Mouse (Mus musculus): ENCODE data around the gene Myo18a. TPM values are rescaled to one million over a fixed set of nuclear protein-coding genes. Genes with fewer than 3 reads are reported as not detected.

The Myo18a gene
- polyA plus RNA-seq, 1 experiment from 2014 or later: 29.9 TPM

- Histone ChIP-seq H3K27me3 (replicated peaks) (no peaks in the 10 kb centered on the region), H3K4me3 (replicated peaks) (no peak within 1 kb of the TSS), H3K4me1 (peaks cover 63% of the 10 kb centered on the region), H3K36me3 (no peaks in the 10 kb centered on the region), H3K4me2 (no peak within 1 kb of the TSS), H3K27ac (peak within 1 kb of the TSS; percentile 84), H3K9ac (no peak within 1 kb of the TSS), H3K9me3 (no peaks in the 10 kb centered on the region)
- no peak for ATAC-seq (ENCODE audit: insufficient read depth, low FRiP score, low read depth)
- 72% methylated on average over 5 of the region's 5 CpGs for WGBS
Measured at GRCm38 (mm10) chr11:77787707-77788106, 24.7 kb downstream of the Myo18a start, which contains the start of gene Gm10277. Gene Gm10277 (minus strand): TSS chr11:77787747.

- no peak for ATAC-seq (ENCODE audit: insufficient read depth, low FRiP score, low read depth)
- Histone ChIP-seq H3K9ac (no peak overlapping the region), H3K4me3 (replicated peaks) (no peak overlapping the region), H3K27me3 (replicated peaks) (no peaks in the 10 kb centered on the region), H3K36me3 (no peaks in the 10 kb centered on the region), H3K9me3 (no peaks in the 10 kb centered on the region), H3K4me1 (peaks cover 46% of the 10 kb centered on the region), H3K4me2 (no peak overlapping the region), H3K27ac (no peak overlapping the region)
- WGBS: 78% methylated on average over 5 of the region's 5 CpGs
Measured at GRCm38 (mm10) chr11:77789512-77789911, 26.5 kb downstream of the Myo18a start.

DNA sequence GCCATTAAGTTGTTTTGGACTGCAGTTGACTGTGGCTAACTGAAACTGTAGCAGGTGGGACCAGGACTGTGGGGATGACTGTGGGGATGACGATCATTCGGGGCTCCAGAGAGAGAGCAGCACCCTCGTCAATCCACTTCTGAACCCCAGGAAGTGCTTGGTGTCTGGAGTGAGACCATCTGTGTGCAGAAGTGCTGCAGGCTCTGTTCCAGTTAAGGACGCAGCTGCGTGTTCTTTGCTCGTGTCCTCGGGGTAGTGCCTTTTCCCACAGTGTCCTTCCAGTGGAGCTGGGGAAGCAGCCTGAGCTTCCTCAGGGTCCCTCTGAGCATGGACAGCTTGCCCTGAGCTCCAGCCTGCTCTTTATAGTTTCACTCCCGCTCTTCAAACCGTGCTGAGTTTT, 27.2 kb downstream of the Myo18a start:
- H3K36me3 ChIP-seq: no peaks in the 10 kb centered on the region
- no peak for ATAC-seq (ENCODE audit: insufficient read depth, low FRiP score, low read depth)
- peak overlapping the region; percentile 78 for H3K27ac ChIP-seq
- H3K4me1 ChIP-seq: peaks cover 38% of the 10 kb centered on the region
- 34% methylated on average over 9 of the region's 9 CpGs for WGBS
- H3K9me3 ChIP-seq: no peaks in the 10 kb centered on the region
- H3K9ac ChIP-seq: no peak overlapping the region; the same call in 1 of the 2 replicates
- no peak overlapping the region for H3K4me3 ChIP-seq (replicated peaks)
- H3K27me3 ChIP-seq (replicated peaks): no peaks in the 10 kb centered on the region
- H3K4me2 ChIP-seq: no peak overlapping the region

DNA sequence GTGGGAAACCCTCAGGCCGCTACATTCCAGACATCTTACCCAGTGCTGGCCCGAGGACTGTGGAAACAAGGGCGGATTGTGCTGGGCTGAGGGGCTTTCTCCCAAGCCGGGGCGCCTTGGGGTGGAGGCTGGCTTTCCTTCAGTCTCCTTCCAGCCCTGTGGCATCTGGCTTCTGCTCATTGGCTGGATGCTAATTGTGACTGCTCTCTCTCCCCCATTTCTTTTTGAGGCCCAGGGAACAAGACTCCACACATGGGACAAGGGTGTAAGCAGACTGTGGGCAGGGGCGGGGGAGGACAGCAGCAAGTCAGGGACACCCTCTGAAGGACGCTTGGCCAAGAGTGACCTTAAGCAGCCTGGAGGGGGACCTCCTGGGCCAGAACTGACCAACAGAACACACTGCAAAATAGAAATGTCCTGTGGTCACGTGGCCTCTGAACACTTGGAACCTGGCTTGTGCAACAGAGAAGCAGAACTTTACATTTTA, 28.2 kb downstream of the Myo18a start:
- no peak overlapping the region for H3K4me2 ChIP-seq
- peak; percentile 9; the same call in 1 of the 2 replicates for ATAC-seq (ENCODE audit: insufficient read depth, low FRiP score, low read depth)
- no peaks in the 10 kb centered on the region for H3K9me3 ChIP-seq
- H3K27ac ChIP-seq: peak overlapping the region; percentile 78
- H3K4me1 ChIP-seq: peaks cover 29% of the 10 kb centered on the region
- no peaks in the 10 kb centered on the region for H3K27me3 ChIP-seq (replicated peaks)
- 0 out of 2 replicates have a peak overlapping the region, but pooled peaks have one; percentile 4 for H3K9ac ChIP-seq
- no peak overlapping the region for H3K4me3 ChIP-seq (replicated peaks)
- H3K36me3 ChIP-seq: no peaks in the 10 kb centered on the region
- WGBS: 39% methylated on average over 8 of the region's 8 CpGs

DNA sequence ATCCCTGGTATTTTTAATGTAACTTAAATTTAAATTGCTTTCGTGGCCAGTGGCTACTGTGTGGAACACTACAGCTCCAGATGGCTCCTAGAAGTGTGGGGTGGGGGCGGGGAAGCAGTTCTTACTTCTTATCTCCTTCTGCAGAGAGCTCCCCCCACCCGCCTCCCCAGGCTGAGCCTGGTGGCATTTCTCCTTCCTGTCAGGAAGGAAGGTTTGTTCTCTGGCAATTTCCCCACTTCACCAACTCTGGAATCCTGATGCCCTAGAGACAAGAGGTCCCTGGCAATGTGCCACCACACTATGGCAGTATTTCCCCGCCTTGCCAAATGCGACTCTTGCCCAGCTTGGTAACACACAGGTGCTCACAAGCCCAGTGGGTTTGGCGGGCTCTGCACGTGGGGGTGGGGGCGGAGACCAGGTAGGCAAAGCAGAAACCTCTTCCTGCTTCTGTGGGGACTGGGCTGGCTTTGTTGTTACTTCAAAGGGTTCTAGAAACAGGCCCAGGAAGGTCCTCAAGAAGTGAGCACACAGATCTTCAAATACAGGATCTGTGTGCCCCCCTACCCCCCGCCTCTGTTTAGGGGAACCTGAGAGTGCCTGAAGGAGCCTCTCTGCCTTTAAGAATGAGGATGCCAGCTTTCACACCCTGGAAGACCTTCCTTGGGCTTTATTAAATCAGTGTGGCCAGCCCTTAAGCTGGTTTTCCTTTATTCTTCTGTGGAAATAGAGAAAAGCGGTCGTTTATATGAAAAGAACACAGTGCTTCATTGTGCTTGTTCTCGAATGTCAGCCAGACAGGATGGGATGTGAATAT, 28.9 kb downstream of the Myo18a start:
- no peak overlapping the region for H3K9ac ChIP-seq
- H3K4me1 ChIP-seq: peaks cover 24% of the 10 kb centered on the region
- no peaks in the 10 kb centered on the region for H3K9me3 ChIP-seq
- peak overlapping the region; percentile 78 for H3K27ac ChIP-seq
- H3K4me2 ChIP-seq: no peak overlapping the region
- no peaks in the 10 kb centered on the region for H3K27me3 ChIP-seq (replicated peaks)
- ATAC-seq (ENCODE audit: insufficient read depth, low FRiP score, low read depth): peak; percentile 29; the same call in 1 of the 2 replicates
- WGBS: 44% methylated on average over 12 of the region's 12 CpGs
- no peak overlapping the region for H3K4me3 ChIP-seq (replicated peaks)
- H3K36me3 ChIP-seq: no peaks in the 10 kb centered on the region

DNA sequence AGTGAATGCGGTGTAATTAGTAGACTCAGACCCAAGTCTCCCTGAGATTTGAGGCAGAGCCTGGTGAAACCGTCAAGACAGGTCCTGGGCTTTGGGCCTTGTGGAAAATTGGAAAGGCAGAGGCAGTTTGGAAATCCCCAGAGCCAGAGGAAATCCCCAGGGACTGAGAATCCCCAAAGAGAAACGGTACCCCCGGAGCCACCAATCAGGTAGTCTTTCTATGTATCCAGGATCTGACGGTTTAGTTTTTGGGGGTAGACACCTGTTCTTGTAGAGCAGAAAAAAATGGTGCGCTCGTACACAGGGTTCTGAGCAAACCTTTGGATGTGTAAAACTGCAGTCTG, 29.5 kb downstream of the Myo18a start:
- H3K4me3 ChIP-seq (replicated peaks): no peak overlapping the region
- no peaks in the 10 kb centered on the region for H3K9me3 ChIP-seq
- no peaks in the 10 kb centered on the region for H3K27me3 ChIP-seq (replicated peaks)
- ATAC-seq (ENCODE audit: insufficient read depth, low FRiP score, low read depth): no peak
- H3K4me2 ChIP-seq: peak overlapping the region; percentile 66
- peak overlapping the region; percentile 78; the same call in 1 of the 2 replicates for H3K27ac ChIP-seq
- H3K36me3 ChIP-seq: no peaks in the 10 kb centered on the region
- H3K9ac ChIP-seq: no peak overlapping the region
- WGBS: 76% methylated on average over 7 of the region's 7 CpGs
- peaks cover 24% of the 10 kb centered on the region for H3K4me1 ChIP-seq

- peak; percentile 91 for ATAC-seq (ENCODE audit: insufficient read depth, low FRiP score, low read depth)
- Histone ChIP-seq H3K27ac (peak overlapping the region; percentile 53), H3K36me3 (no peaks in the 10 kb centered on the region), H3K27me3 (replicated peaks) (no peaks in the 10 kb centered on the region), H3K9me3 (no peaks in the 10 kb centered on the region), H3K4me3 (replicated peaks) (peak overlapping the region; percentile 42), H3K4me1 (peaks cover 24% of the 10 kb centered on the region), H3K4me2 (peak overlapping the region; percentile 66), H3K9ac (peak overlapping the region; percentile 27)
- 4% methylated on average over 19 of the region's 19 CpGs for WGBS
Measured at GRCm38 (mm10) chr11:77793238-77793930, 30.3 kb downstream of the Myo18a start.

GRCm38 (mm10) chr11:77795216-77795615, 32.2 kb downstream of the Myo18a start:
- no peak overlapping the region for H3K27ac ChIP-seq
- no peaks in the 10 kb centered on the region for H3K9me3 ChIP-seq
- H3K36me3 ChIP-seq: no peaks in the 10 kb centered on the region
- peaks cover 23% of the 10 kb centered on the region for H3K4me1 ChIP-seq
- no peak overlapping the region for H3K9ac ChIP-seq
- H3K4me3 ChIP-seq (replicated peaks): no peak overlapping the region
- no peak overlapping the region for H3K4me2 ChIP-seq
- ATAC-seq (ENCODE audit: insufficient read depth, low FRiP score, low read depth): no peak
- WGBS: 71% methylated on average over 5 of the region's 5 CpGs
- no peaks in the 10 kb centered on the region for H3K27me3 ChIP-seq (replicated peaks)

DNA sequence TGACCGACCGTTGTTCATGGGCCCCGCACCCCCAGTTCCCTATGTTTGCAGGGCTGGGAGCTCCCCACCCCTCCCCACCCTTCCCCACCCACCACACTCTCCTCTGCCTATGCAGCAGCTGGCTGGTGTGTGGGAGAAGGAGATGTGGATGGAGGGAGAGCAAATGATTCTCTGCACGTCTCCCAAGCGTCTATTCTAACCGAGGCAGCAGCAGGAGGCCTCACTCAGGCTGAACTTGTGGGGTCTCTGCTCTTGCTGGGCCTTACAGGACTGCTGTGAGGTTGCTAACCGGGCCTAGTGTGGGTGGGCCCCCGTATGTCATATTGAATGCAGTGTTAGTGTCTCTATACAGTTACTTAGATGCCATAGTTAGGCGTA, 37.4 kb downstream of the Myo18a start:
- Histone ChIP-seq H3K4me2 (peak overlapping the region; percentile 43), H3K4me3 (replicated peaks) (peak overlapping the region; percentile 22; the same call in 1 of the 2 replicates), H3K27me3 (replicated peaks) (no peaks in the 10 kb centered on the region), H3K27ac (peak overlapping the region; percentile 63), H3K36me3 (no peaks in the 10 kb centered on the region), H3K4me1 (peaks cover 24% of the 10 kb centered on the region), H3K9me3 (no peaks in the 10 kb centered on the region), H3K9ac (no peak overlapping the region)
- 50% methylated on average over 9 of the region's 9 CpGs for WGBS
- peak; percentile 11; the same call in 1 of the 2 replicates for ATAC-seq (ENCODE audit: insufficient read depth, low FRiP score, low read depth)

DNA sequence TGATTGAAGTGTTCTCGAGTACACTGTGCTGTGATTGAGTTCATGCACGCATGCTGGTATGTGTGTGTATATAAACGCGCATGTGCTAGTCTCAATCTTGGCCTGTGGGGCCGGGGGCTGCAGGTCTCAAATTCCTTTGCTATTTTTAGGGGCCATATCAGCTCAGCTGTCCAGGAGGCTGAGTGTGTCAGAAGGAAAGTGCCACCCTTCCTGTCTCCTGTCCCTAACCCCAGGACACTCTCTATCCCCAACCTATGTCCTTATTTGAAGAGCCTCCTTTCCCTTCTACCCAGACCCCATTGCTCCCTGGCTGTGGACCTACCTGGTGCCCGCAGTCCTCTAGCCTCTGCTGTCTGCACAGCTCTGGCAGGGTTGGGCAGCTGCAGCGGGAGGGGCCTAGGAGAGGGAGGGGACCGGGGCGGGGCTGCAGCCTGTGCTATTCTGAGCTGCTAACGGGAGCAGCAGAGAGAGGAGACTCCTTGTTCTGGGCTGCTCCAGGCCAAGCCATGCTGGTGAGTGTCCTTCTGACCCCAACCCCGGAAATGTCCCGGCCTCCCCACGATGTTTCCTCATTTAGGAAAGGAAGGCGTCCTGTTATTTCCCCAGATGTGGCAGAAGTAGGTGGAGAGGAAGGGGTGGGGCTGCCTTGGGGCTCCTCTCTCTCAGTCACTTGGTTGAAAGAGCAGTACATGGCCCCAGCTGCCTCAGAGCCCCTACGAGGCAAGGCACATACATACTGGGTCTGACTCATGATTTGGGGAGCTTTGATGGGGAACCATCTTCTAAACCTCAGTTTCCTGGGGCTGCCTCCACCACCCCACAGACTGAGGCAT, 38.0 kb downstream of the Myo18a start:
- WGBS: 8% methylated on average over 15 of the region's 15 CpGs
- H3K27me3 ChIP-seq (replicated peaks): no peaks in the 10 kb centered on the region
- peak overlapping the region; percentile 43 for H3K4me2 ChIP-seq
- H3K4me1 ChIP-seq: peaks cover 24% of the 10 kb centered on the region
- peak overlapping the region; percentile 63 for H3K27ac ChIP-seq
- no peaks in the 10 kb centered on the region for H3K9me3 ChIP-seq
- ATAC-seq (ENCODE audit: insufficient read depth, low FRiP score, low read depth): peak; percentile 91
- H3K4me3 ChIP-seq (replicated peaks): peak overlapping the region; percentile 22
- no peaks in the 10 kb centered on the region for H3K36me3 ChIP-seq
- H3K9ac ChIP-seq: no peak overlapping the region

- H3K9ac ChIP-seq: no peak overlapping the region
- no peak for ATAC-seq (ENCODE audit: insufficient read depth, low FRiP score, low read depth)
- H3K4me3 ChIP-seq (replicated peaks): 0 out of 2 replicates have a peak overlapping the region, but pooled peaks have one; percentile 2
- no peaks in the 10 kb centered on the region for H3K36me3 ChIP-seq
- no peaks in the 10 kb centered on the region for H3K9me3 ChIP-seq
- H3K27ac ChIP-seq: peak overlapping the region; percentile 63; the same call in 1 of the 2 replicates
- H3K27me3 ChIP-seq (replicated peaks): no peaks in the 10 kb centered on the region
- peaks cover 24% of the 10 kb centered on the region for H3K4me1 ChIP-seq
- WGBS: 65% methylated on average over 9 of the region's 9 CpGs
- no peak overlapping the region for H3K4me2 ChIP-seq
Measured at GRCm38 (mm10) chr11:77802341-77802865, 39.4 kb downstream of the Myo18a start.
